Mouse (Mus musculus) neural tube, embryonic 15.5 days (tissue): ENCODE measurements around the gene Bclaf3. TPM values are rescaled to one million over a fixed set of nuclear protein-coding genes. Genes with fewer than 3 reads are reported as not detected.
A peak's percentile ranks its signal among the peaks of the same experiment; 100 is the strongest.
"Not testable (repeated sequence)": the region's sequence is repeated elsewhere in the genome, so short reads cannot be mapped to it uniquely, and the experiment has no call there.

Experiments
- ATAC-seq: fragments of 200-750 bp; cut with Nextera tagmentation; 2 replicates; pipeline ENCODE4 v1.8.0; 2017; ENCODE audit warnings: mild to moderate bottlenecking, moderate TSS enrichment, moderate library complexity; ENCODE audit not compliant: low FRiP score
- H3K27ac ChIP-seq: fragments of 300-500 bp; sonication (generic); replicated peaks from 2 replicates; pipeline ENCODE4 v1.5.1; 2015; ENCODE audit warnings: mild to moderate bottlenecking, inconsistent platforms
- H3K27me3 ChIP-seq: fragments of 300-500 bp; sonication (generic); replicated peaks from 2 replicates; pipeline ENCODE4 v1.6.1; 2015; ENCODE audit warnings: inconsistent platforms
- H3K36me3 ChIP-seq: fragments of 300-500 bp; sonication (generic); 2 replicates; pipeline ENCODE4 v1.6.1; 2015; ENCODE audit warnings: inconsistent platforms
- H3K4me1 ChIP-seq: fragments of 300-500 bp; sonication (generic); 2 replicates; pipeline ENCODE4 v1.6.1; 2015; ENCODE audit warnings: inconsistent platforms
- H3K4me2 ChIP-seq: fragments of 300-500 bp; sonication (generic); 2 replicates; pipeline ENCODE4 v1.6.1; 2015; ENCODE audit warnings: inconsistent platforms, mild to moderate bottlenecking, moderate library complexity
- H3K4me3 ChIP-seq: fragments of 300-500 bp; sonication (generic); replicated peaks from 2 replicates; pipeline ENCODE4 v1.5.1; 2015; ENCODE audit warnings: mild to moderate bottlenecking, inconsistent platforms
- H3K9ac ChIP-seq: fragments of 300-500 bp; sonication (generic); replicated peaks from 2 replicates; pipeline ENCODE4 v1.6.1; 2015; ENCODE audit warnings: mild to moderate bottlenecking, inconsistent platforms
- H3K9me3 ChIP-seq: fragments of 300-500 bp; sonication (generic); replicated peaks from 2 replicates; pipeline ENCODE4 v1.6.1; 2016; ENCODE audit warnings: inconsistent platforms
- WGBS: fragments of 180-500 bp; shearing (Covaris S2); methylation state at CpG from one replicate; pipeline ENCODE4 v1.1.7; 2015; ENCODE audit warnings: mixed read lengths; 5-methylcytosine and 5-hydroxymethylcytosine counted together
- polyA plus RNA-seq: library from polyadenylated mRNA; unstranded; fragments of >200 nt; fragmentation: Nextera tagmentation; extraction: Ambion mirVana; gene quantifications from 2 replicates; pipeline ENCODE4 v1.2.1, GENCODE M21; 2015

Gene Bclaf3
- polyA plus RNA-seq, 1 experiment from 2014 or later, result 20.6 TPM

- peak overlapping the region; percentile 79 for H3K27ac ChIP-seq
- H3K4me3 ChIP-seq, result peak overlapping the region; percentile 59
- no peaks in the 10 kb centered on the region for H3K27me3 ChIP-seq
- peak; percentile 99 for ATAC-seq
- peak overlapping the region; percentile 60 for H3K9ac ChIP-seq
- H3K4me2 ChIP-seq, result peak overlapping the region; percentile 58
- WGBS, result 9% methylated on average over 37 of the region's 38 CpGs
- no peaks in the 10 kb centered on the region for H3K9me3 ChIP-seq
- peaks cover 5% of the 10 kb centered on the region; the same call in 1 of the 2 replicates for H3K4me1 ChIP-seq
- no peaks in the 10 kb centered on the region for H3K36me3 ChIP-seq
Measured at GRCm38 (mm10) chrX:159532427-159532810, 5.9 kb downstream of the Bclaf3 start.

DNA sequence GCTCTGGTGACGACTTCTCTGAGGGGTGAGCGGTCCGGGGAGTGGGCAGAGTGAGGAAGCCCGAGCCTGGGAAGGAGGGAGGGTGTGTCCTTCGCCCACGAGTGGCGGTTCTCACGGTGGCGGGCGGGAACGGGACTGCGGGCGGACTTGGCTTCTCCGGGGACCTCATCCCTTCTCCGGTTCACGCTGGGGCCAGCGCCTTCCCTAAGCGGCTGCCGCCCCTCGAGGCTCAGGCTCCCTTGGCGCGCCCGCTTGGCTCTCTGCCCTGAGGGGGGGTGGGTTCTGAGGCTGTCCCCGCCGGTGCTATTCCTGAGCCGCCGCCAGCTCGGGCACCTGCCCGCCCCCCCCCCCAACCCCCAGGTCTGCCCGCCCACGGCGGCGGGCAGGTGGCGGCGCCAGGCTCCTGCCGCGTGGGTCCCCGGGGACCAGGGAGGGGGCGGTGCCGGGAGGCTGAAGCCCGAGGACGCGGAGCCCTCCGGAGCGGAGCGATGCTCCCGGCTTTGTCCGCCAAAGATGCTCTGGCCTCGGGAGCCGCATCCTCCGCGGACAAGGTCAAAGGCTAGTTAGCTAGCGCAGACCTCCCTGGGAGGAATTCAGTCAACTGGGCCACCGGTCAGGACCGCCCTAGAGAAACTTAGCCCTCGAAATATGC lies 6.4 kb downstream of the Bclaf3 start:
- H3K9me3 ChIP-seq, result no peaks in the 10 kb centered on the region
- H3K27ac ChIP-seq, result peak overlapping the region; percentile 79
- H3K27me3 ChIP-seq, result no peaks in the 10 kb centered on the region
- peak overlapping the region; percentile 58 for H3K4me2 ChIP-seq
- 17% methylated on average over 37 of the region's 56 CpGs for WGBS
- peaks cover 5% of the 10 kb centered on the region; the same call in 1 of the 2 replicates for H3K4me1 ChIP-seq
- no peaks in the 10 kb centered on the region for H3K36me3 ChIP-seq
- peak overlapping the region; percentile 59 for H3K4me3 ChIP-seq
- peak overlapping the region; percentile 60 for H3K9ac ChIP-seq
- ATAC-seq, result peak; percentile 65; the same call in 1 of the 2 replicates

DNA sequence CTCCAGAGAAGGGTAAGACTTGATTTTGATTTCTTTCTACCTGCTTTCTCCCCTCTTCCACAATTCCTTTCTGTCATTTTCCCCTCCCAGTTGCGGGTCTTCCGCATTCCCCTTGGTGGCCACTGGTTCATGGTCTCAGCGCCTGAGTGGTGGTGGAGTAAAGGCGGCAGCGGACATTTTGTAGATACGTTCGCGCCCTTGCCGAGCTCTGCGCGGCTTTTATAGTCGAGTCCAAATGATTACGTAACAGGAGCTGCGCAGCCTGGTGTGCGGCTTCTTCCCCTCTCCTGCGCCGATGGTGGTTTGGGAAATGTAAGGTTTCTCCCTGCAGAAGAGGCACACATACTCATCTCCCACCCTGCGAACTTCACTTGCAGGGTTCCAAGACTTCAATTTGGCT lies 15.4 kb downstream of the Bclaf3 start:
- Histone ChIP-seq H3K4me2 (no peak overlapping the region), H3K27me3 (no peaks in the 10 kb centered on the region), H3K36me3 (no peaks in the 10 kb centered on the region), H3K9ac (no peak overlapping the region), H3K27ac (no peak overlapping the region), H3K4me1 (peaks cover 3% of the 10 kb centered on the region; the same call in 1 of the 2 replicates), H3K9me3 (no peaks in the 10 kb centered on the region), H3K4me3 (no peak overlapping the region)
- WGBS, result 83% methylated on average over 18 of the region's 18 CpGs
- ATAC-seq, result no peak

- Histone ChIP-seq H3K9ac (no peak overlapping the region), H3K36me3 (no peaks in the 10 kb centered on the region), H3K27me3 (no peaks in the 10 kb centered on the region), H3K4me1 (no peaks in the 10 kb centered on the region), H3K27ac (no peak overlapping the region), H3K9me3 (no peaks in the 10 kb centered on the region), H3K4me3 (no peak overlapping the region), H3K4me2 (no peak overlapping the region)
- ATAC-seq, result no peak
- WGBS, result 89% methylated on average over 5 of the region's 5 CpGs
Measured at GRCm38 (mm10) chrX:159547093-159547492, 20.6 kb downstream of the Bclaf3 start.

- 62% methylated on average over 7 of the region's 7 CpGs for WGBS
- not testable (repeated sequence) for H3K36me3 ChIP-seq, H3K9ac ChIP-seq, H3K9me3 ChIP-seq, H3K27ac ChIP-seq, H3K4me2 ChIP-seq, H3K4me1 ChIP-seq, H3K4me3 ChIP-seq, ATAC-seq, H3K27me3 ChIP-seq
Measured at GRCm38 (mm10) chrX:159584738-159585137, 58.2 kb downstream of the Bclaf3 start.

DNA sequence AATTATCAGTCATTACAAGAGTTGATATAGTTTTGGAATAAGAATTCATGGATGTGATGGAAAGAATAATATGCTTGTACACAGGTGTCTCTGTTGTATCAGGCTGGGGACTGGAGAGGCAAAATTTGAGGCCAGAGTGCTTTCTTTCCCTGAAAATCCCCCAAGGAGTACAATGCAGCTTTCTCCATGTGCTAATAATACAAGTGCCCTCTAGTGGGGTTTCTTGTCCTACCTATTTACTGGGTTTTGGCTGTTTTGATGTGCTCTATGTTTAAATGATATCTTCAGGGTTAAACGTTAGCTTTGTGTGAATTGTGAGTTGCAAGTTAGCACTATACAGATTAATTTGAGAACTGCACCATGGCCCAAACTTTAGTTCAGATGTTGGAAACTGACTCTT lies 65.1 kb downstream of the Bclaf3 start:
- no peak overlapping the region for H3K9ac ChIP-seq
- H3K27me3 ChIP-seq, result no peaks in the 10 kb centered on the region
- no peaks in the 10 kb centered on the region for H3K9me3 ChIP-seq
- WGBS, result 84% methylated on average over 1 of the region's 1 CpGs
- no peak for ATAC-seq
- H3K36me3 ChIP-seq, result no peaks in the 10 kb centered on the region
- H3K4me2 ChIP-seq, result no peak overlapping the region
- no peak overlapping the region for H3K27ac ChIP-seq
- no peak overlapping the region for H3K4me3 ChIP-seq
- no peaks in the 10 kb centered on the region for H3K4me1 ChIP-seq

GRCm38 (mm10) chrX:159597502-159597901 lies 71.0 kb downstream of the Bclaf3 start:
- no peaks in the 10 kb centered on the region for H3K4me1 ChIP-seq
- ATAC-seq, result no peak
- no peak overlapping the region for H3K9ac ChIP-seq
- 77% methylated on average over 1 of the region's 1 CpGs for WGBS
- no peaks in the 10 kb centered on the region for H3K36me3 ChIP-seq
- H3K27ac ChIP-seq, result no peak overlapping the region
- H3K9me3 ChIP-seq, result no peaks in the 10 kb centered on the region
- no peaks in the 10 kb centered on the region for H3K27me3 ChIP-seq
- H3K4me2 ChIP-seq, result no peak overlapping the region
- no peak overlapping the region for H3K4me3 ChIP-seq

- H3K4me1 ChIP-seq, result no peaks in the 10 kb centered on the region
- no peak overlapping the region for H3K27ac ChIP-seq
- H3K27me3 ChIP-seq, result no peaks in the 10 kb centered on the region
- H3K36me3 ChIP-seq, result no peaks in the 10 kb centered on the region
- H3K4me2 ChIP-seq, result no peak overlapping the region
- 84% methylated on average over 2 of the region's 2 CpGs for WGBS
- H3K9me3 ChIP-seq, result no peaks in the 10 kb centered on the region
- ATAC-seq, result no peak
- H3K9ac ChIP-seq, result no peak overlapping the region
- H3K4me3 ChIP-seq, result no peak overlapping the region
Measured at GRCm38 (mm10) chrX:159604832-159605231, 78.3 kb downstream of the Bclaf3 start.

- no peak overlapping the region for H3K4me3 ChIP-seq
- no peaks in the 10 kb centered on the region for H3K9me3 ChIP-seq
- no peaks in the 10 kb centered on the region for H3K36me3 ChIP-seq
- H3K27ac ChIP-seq, result no peak overlapping the region
- no peaks in the 10 kb centered on the region for H3K27me3 ChIP-seq
- H3K4me1 ChIP-seq, result no peaks in the 10 kb centered on the region
- H3K4me2 ChIP-seq, result no peak overlapping the region
- H3K9ac ChIP-seq, result no peak overlapping the region
- WGBS, result 44% methylated on average over 6 of the region's 6 CpGs
- no peak for ATAC-seq
Measured at GRCm38 (mm10) chrX:159606936-159607335, 80.4 kb downstream of the Bclaf3 start.

- Histone ChIP-seq H3K4me3 (peak overlapping the region; percentile 61), H3K9me3 (no peaks in the 10 kb centered on the region), H3K27ac (peak overlapping the region; percentile 83), H3K4me1 (peaks cover 12% of the 10 kb centered on the region; the same call in 1 of the 2 replicates), H3K9ac (peak overlapping the region; percentile 65), H3K36me3 (no peaks in the 10 kb centered on the region), H3K27me3 (no peaks in the 10 kb centered on the region), H3K4me2 (peak overlapping the region; percentile 67)
- WGBS, result 27% methylated on average over 11 of the region's 12 CpGs
- ATAC-seq, result peak; percentile 70
Measured at GRCm38 (mm10) chrX:159626208-159626906, 99.9 kb downstream of the Bclaf3 start.

GRCm38 (mm10) chrX:159626907-159627587 lies 100.6 kb downstream of the Bclaf3 start, which contains the start of gene Sh3kbp1:
Gene Sh3kbp1, plus strand, starts transcription at chrX:159627272.
- H3K9ac ChIP-seq, result peak within 1 kb of the TSS; percentile 65
- H3K27ac ChIP-seq, result peak within 1 kb of the TSS; percentile 83
- no peaks in the 10 kb centered on the region for H3K9me3 ChIP-seq
- peak within 1 kb of the TSS; percentile 61 for H3K4me3 ChIP-seq
- H3K4me1 ChIP-seq, result peaks cover 12% of the 10 kb centered on the region; the same call in 1 of the 2 replicates
- H3K4me2 ChIP-seq, result peak within 1 kb of the TSS; percentile 67
- WGBS, result 17% methylated on average over 51 of the region's 60 CpGs
- ATAC-seq, result peak; percentile 86
- H3K36me3 ChIP-seq, result no peaks in the 10 kb centered on the region
- no peaks in the 10 kb centered on the region for H3K27me3 ChIP-seq
